8 mouse cellular contexts compared by ENCODE assay signal in the genomic region with DNA sequence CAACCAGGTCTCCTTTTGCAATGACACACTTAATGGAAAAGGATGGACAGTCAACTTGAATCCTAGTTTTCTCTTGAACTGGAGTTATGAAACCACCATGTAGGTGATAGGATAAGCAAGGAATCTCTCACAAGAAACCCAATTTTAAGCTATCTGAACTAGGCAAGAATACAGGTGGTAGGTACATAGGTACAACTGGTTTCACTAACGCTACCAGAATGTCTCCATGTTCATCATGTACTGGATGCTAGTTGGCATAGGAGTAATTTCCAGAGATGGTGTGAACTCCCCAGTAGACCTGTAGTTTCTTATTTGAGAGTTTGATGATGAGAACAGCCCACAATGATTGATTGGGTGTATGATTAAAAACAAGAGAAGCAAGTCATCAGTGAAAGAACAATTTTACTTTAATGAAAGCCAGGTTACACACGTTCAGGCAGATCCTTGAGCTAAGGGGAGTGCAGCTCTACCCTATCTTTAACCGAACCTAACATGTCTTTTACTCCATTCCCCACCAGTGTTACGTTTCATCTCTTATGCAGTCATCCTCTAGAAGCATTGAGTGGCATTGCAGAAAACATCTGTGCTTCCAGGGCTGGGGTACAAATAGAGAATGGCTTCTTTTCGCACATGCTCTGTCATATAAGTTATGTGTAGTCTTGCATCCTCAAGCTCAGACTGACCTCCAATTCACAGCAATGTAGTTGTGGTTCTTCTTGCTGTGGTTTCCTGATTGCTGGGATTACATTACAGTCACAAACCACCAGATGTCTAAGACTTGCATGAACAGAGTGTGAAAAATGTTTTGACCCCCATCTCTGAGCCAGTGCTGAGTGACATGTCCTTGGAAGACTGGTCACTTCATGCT. TPM values are rescaled to one million over a fixed set of nuclear protein-coding genes. Genes with fewer than 3 reads are reported as not detected.
A peak's percentile ranks its signal among the peaks of the same experiment; 100 is the strongest.
DNase-seq lines count a peak whose midpoint lies in the region; ATAC-seq and TF ChIP-seq lines count a peak whose summit lies in the region.

No protein-coding gene starts in this region.

- H3K9me3 ChIP-seq in lung, postnatal 0 days (ENCODE audit: low read length), result no peaks in the 10 kb centered on the region
- H3K9me3 ChIP-seq in embryonic facial prominence, embryonic 12.5 days, result no peaks in the 10 kb centered on the region
- no peaks in the 10 kb centered on the region for H3K9me3 ChIP-seq in limb, embryonic 11.5 days (ENCODE audit: control insufficient read depth, low read length)
- no peaks in the 10 kb centered on the region for H3K9me3 ChIP-seq in neural tube, embryonic 15.5 days (replicated peaks)

- H3K27ac ChIP-seq in lung, postnatal 0 days (ENCODE audit: low read length), result no peak overlapping the region
- peak overlapping the region; percentile 99 for H3K27ac ChIP-seq in embryonic facial prominence, embryonic 12.5 days
- H3K27ac ChIP-seq in limb, embryonic 11.5 days (replicated peaks; ENCODE audit: low read depth, low read length), result peak overlapping the region; percentile 99; the same call in 1 of the 2 replicates
- H3K27ac ChIP-seq in neural tube, embryonic 15.5 days (replicated peaks), result peak overlapping the region; percentile 100; the same call in 1 of the 2 replicates

- no peak for TF ChIP-seq CTCF in lung, postnatal 0 days (IDR thresholded peaks at IDR 0.05)
- TF ChIP-seq CTCF in lung, adult 2 months (IDR thresholded peaks at IDR 0.05; ENCODE audit: insufficient read depth, low read length), result no peak

- 31% methylated on average over 5 of the region's 5 CpGs for WGBS in lung, postnatal 0 days
- 32% methylated on average over 5 of the region's 5 CpGs for WGBS in lung, adult 2 months
- WGBS in embryonic facial prominence, embryonic 12.5 days, result 40% methylated on average over 5 of the region's 5 CpGs
- WGBS in limb, embryonic 11.5 days, result 52% methylated on average over 5 of the region's 5 CpGs
- WGBS in neural tube, embryonic 15.5 days, result 48% methylated on average over 5 of the region's 5 CpGs

- no peak for TF ChIP-seq POLR2A in lung, adult 2 months (IDR thresholded peaks at IDR 0.05; ENCODE audit: borderline replicate concordance, extremely low read depth, low read depth, low read length)

- H3K4me1 ChIP-seq in lung, postnatal 0 days (ENCODE audit: insufficient read depth, low read depth, low read length), result peaks cover 9% of the 10 kb centered on the region; the same call in 1 of the 2 replicates
- peaks cover 14% of the 10 kb centered on the region for H3K4me1 ChIP-seq in lung, adult 2 months (ENCODE audit: control insufficient read depth, insufficient read depth, low read length)
- peaks cover 16% of the 10 kb centered on the region for H3K4me1 ChIP-seq in embryonic facial prominence, embryonic 12.5 days
- peaks cover 7% of the 10 kb centered on the region; the same call in 1 of the 2 replicates for H3K4me1 ChIP-seq in limb, embryonic 11.5 days (ENCODE audit: control insufficient read depth, insufficient read depth, low read length)
- H3K4me1 ChIP-seq in neural tube, embryonic 15.5 days, result peaks cover 25% of the 10 kb centered on the region

- no peak for ATAC-seq in lung, postnatal 0 days
- no peak for ATAC-seq in embryonic facial prominence, embryonic 12.5 days (ENCODE audit: insufficient number of reproducible peaks, insufficient read depth, low FRiP score, low TSS enrichment)
- no peak for ATAC-seq in limb, embryonic 11.5 days (ENCODE audit: insufficient number of reproducible peaks, low FRiP score, low TSS enrichment, low read depth)
- no peak for ATAC-seq in neural tube, embryonic 15.5 days (ENCODE audit: low FRiP score)

- intact Hi-C loops in gastrocnemius, postnatal 36 days (cut with DNase I), result loop anchor here (1.0 kb wide), 1 partner anchor 10 kb away; no protein-coding TSS in a partner anchor

- 0 out of 2 replicates have a peak, but pooled peaks cover 9% of the 10 kb centered on the region for H3K36me3 ChIP-seq in lung, postnatal 0 days (ENCODE audit: insufficient read depth, low read length)
- peaks cover 29% of the 10 kb centered on the region for H3K36me3 ChIP-seq in embryonic facial prominence, embryonic 12.5 days
- peaks cover 15% of the 10 kb centered on the region; the same call in 1 of the 2 replicates for H3K36me3 ChIP-seq in limb, embryonic 11.5 days (ENCODE audit: control insufficient read depth, insufficient read depth, low read length)
- peaks cover 31% of the 10 kb centered on the region for H3K36me3 ChIP-seq in neural tube, embryonic 15.5 days

- peak overlapping the region; percentile 69; the same call in 1 of the 2 replicates for H3K4me2 ChIP-seq in lung, postnatal 0 days (replicated peaks; ENCODE audit: low read depth, low read length)
- peak overlapping the region; percentile 53 for H3K4me2 ChIP-seq in embryonic facial prominence, embryonic 12.5 days (replicated peaks)
- H3K4me2 ChIP-seq in limb, embryonic 11.5 days (ENCODE audit: low read depth, severe bottlenecking), result peak overlapping the region; percentile 57
- peak overlapping the region; percentile 68 for H3K4me2 ChIP-seq in neural tube, embryonic 15.5 days

- TF ChIP-seq EP300 in lung, postnatal 0 days (IDR thresholded peaks at IDR 0.05), result no peak

- no peaks in the 10 kb centered on the region for H3K27me3 ChIP-seq in lung, postnatal 0 days (replicated peaks; ENCODE audit: insufficient read depth, low read length)
- no peaks in the 10 kb centered on the region for H3K27me3 ChIP-seq in embryonic facial prominence, embryonic 12.5 days
- H3K27me3 ChIP-seq in limb, embryonic 11.5 days (ENCODE audit: control insufficient read depth, insufficient read depth, low read length), result no peaks in the 10 kb centered on the region
- H3K27me3 ChIP-seq in neural tube, embryonic 15.5 days (replicated peaks), result no peaks in the 10 kb centered on the region

- no peak overlapping the region for H3K9ac ChIP-seq in lung, postnatal 0 days (replicated peaks; ENCODE audit: low read depth)
- H3K9ac ChIP-seq in embryonic facial prominence, embryonic 12.5 days, result no peak overlapping the region; the same call in 1 of the 2 replicates
- H3K9ac ChIP-seq in limb, embryonic 11.5 days (ENCODE audit: low read length), result no peak overlapping the region
- H3K9ac ChIP-seq in neural tube, embryonic 15.5 days (replicated peaks), result peak overlapping the region; percentile 82; the same call in 1 of the 2 replicates

- DNase-seq in lung, postnatal 0 days (ENCODE audit: low spot score), result no peak
- DNase-seq in lung, adult 2 months, result no peak
- peak; percentile 34 for DNase-seq in limb, embryonic 11.5 days (ENCODE audit: low spot score)
- no peak for DNase-seq in layer of hippocampus, adult 8-10 months (ENCODE audit: low spot score in 2 of 2)
- no peak for DNase-seq in gastrocnemius, postnatal 36 days
- no peak for DNase-seq in right cerebral cortex, postnatal 14 days

- H3K4me3 ChIP-seq in lung, postnatal 0 days (ENCODE audit: low read depth, low read length), result no peak overlapping the region
- no peak overlapping the region for H3K4me3 ChIP-seq in lung, adult 2 months (replicated peaks; ENCODE audit: extremely low read depth, low read depth, low read length)
- H3K4me3 ChIP-seq in embryonic facial prominence, embryonic 12.5 days, result peak overlapping the region; percentile 57
- peak overlapping the region; percentile 45; the same call in 1 of the 2 replicates for H3K4me3 ChIP-seq in limb, embryonic 11.5 days (ENCODE audit: low read depth, low read length)
- H3K4me3 ChIP-seq in neural tube, embryonic 15.5 days (replicated peaks), result peak overlapping the region; percentile 62

RNA-seq across cellular contexts. Expression of a gene that starts 2.0 kb away (rescaled TPM):
- polyA plus RNA-seq in lung, postnatal 0 days (2015; fragmentation: Nextera tagmentation; extraction: Ambion mirVana), result 87.1 and 94.8 TPM in 2 replicates
- polyA plus RNA-seq in lung, adult 2 months (2012; rRNA removed), result 7.3 and 12.4 TPM in 2 replicates
- polyA plus RNA-seq in embryonic facial prominence, embryonic 12.5 days (2016; fragmentation: Nextera tagmentation; extraction: Ambion mirVana), result 144 and 148 TPM in 2 replicates
- polyA plus RNA-seq in limb, embryonic 11.5 days (2014; fragmentation: Nextera tagmentation; extraction: Ambion mirVana), result 106 and 110 TPM in 2 replicates
- 115 and 122 TPM in 2 replicates for polyA plus RNA-seq in neural tube, embryonic 15.5 days (2015; fragmentation: Nextera tagmentation; extraction: Ambion mirVana)
- 10 to 100 TPM; 28.6 to 37.8 (median 30.5) TPM for total RNA-seq in layer of hippocampus, adult 8-10 months (2022)
- 10 to 100 TPM; 31.6 to 33.7 TPM for total RNA-seq in gastrocnemius, postnatal 36 days (2021)

RNA-seq across cellular contexts. Expression of a gene that starts 16.6 kb away (rescaled TPM):
- polyA plus RNA-seq in lung, postnatal 0 days (2015; fragmentation: Nextera tagmentation; extraction: Ambion mirVana), result 116 and 164 TPM in 2 replicates
- 48.3 and 65.0 TPM in 2 replicates for polyA plus RNA-seq in lung, adult 2 months (2012; rRNA removed)
- 797 and 876 TPM in 2 replicates for polyA plus RNA-seq in embryonic facial prominence, embryonic 12.5 days (2016; fragmentation: Nextera tagmentation; extraction: Ambion mirVana)
- 842 and 961 TPM in 2 replicates for polyA plus RNA-seq in limb, embryonic 11.5 days (2014; fragmentation: Nextera tagmentation; extraction: Ambion mirVana)
- polyA plus RNA-seq in neural tube, embryonic 15.5 days (2015; fragmentation: Nextera tagmentation; extraction: Ambion mirVana), result 224 and 254 TPM in 2 replicates
- total RNA-seq in layer of hippocampus, adult 8-10 months (2022), result 100 to 1,000 TPM; 391 to 465 (median 433) TPM
- total RNA-seq in gastrocnemius, postnatal 36 days (2021), result 100 to 1,000 TPM in 1 of 2 experiments, 10 to 100 TPM in 1; 91.7 to 124 TPM

Comparison
In these comparisons a context has a peak if more than half of its experiments do, and no peak if none do; other contexts are left out.
1. H3K4me3 ChIP-seq: peak in embryonic facial prominence, embryonic 12.5 days (single experiment), limb, embryonic 11.5 days (single experiment) and neural tube, embryonic 15.5 days (single experiment); none in lung, postnatal 0 days (single experiment) and lung, adult 2 months (single experiment).
2. Peak in every context shown above with its lines, with median percentiles within 50 percentile points of each other: H3K4me2 ChIP-seq.